Mouse (Mus musculus): Measurements from ENCODE around the gene Cox5a. TPM values are rescaled to one million over a fixed set of nuclear protein-coding genes. Genes with fewer than 3 reads are reported as not detected.

The Cox5a gene
- polyA plus RNA-seq, 1 experiment from 2014 or later = 673 TPM

DNA sequence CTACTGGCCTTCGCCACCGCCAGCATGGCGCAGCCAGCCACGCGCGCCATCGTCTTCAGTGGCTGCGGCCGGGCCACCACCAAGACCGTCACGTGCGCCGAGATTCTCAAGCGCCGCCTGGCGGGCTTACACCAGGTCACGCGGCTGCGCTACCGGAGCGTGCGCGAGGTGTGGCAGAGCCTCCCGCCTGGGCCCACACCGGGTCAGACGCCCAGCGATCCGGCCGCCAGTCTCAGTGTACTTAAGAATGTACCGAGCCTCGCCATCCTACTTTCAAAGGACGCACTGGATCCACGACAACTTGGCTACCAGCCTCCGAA, 16.7 kb upstream of the Cox5a start:
- peak overlapping the region; percentile 99 for H3K4me2 ChIP-seq
- H3K27me3 ChIP-seq = peaks cover 77% of the 10 kb centered on the region
- WGBS = 1% methylated on average over 34 of the region's 34 CpGs
- H3K27ac ChIP-seq = no peak overlapping the region
- ATAC-seq (replicated peaks; ENCODE audit: low FRiP score) = peak; percentile 63
- no peaks in the 10 kb centered on the region for H3K36me3 ChIP-seq
- peak overlapping the region; percentile 52 for H3K4me3 ChIP-seq (replicated peaks)
- H3K4me1 ChIP-seq = peaks cover 54% of the 10 kb centered on the region
- H3K9me3 ChIP-seq (replicated peaks) = no peaks in the 10 kb centered on the region
- H3K9ac ChIP-seq = peak overlapping the region; percentile 33; the same call in 1 of the 2 replicates

GRCm38 (mm10) chr9:57504891-57505290, 16.2 kb upstream of the Cox5a start:
- Histone ChIP-seq H3K4me1 (peaks cover 54% of the 10 kb centered on the region), H3K4me2 (peak overlapping the region; percentile 99), H3K36me3 (no peaks in the 10 kb centered on the region), H3K4me3 (replicated peaks) (peak overlapping the region; percentile 52), H3K9me3 (replicated peaks) (no peaks in the 10 kb centered on the region), H3K9ac (no peak overlapping the region), H3K27me3 (peaks cover 72% of the 10 kb centered on the region), H3K27ac (peak overlapping the region; percentile 2; the same call in 1 of the 2 replicates)
- ATAC-seq (replicated peaks; ENCODE audit: low FRiP score) = no peak
- 41% methylated on average over 10 of the region's 10 CpGs for WGBS

DNA sequence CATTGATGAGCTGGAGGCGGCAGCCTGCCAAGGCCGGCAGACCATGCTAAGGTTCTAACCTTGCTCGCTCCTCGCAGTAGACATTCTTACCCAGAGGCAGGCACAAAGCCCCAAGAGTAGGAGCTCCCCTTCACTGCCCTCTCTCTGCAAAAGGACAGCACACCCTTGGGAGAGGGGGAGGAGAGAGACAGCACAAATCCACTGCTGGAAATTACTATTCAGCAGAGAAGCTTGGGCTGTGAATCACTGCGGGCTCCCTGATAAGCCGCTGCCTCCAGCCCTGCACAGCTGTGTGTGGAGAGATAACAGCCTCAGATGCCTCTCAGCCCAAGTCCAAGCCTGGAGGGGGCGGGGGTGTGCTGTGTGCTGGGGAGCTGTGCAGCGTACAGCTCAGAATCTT, 15.4 kb upstream of the Cox5a start:
- Histone ChIP-seq H3K27me3 (peaks cover 64% of the 10 kb centered on the region), H3K4me3 (replicated peaks) (0 out of 2 replicates have a peak overlapping the region, but pooled peaks have one; percentile 3), H3K4me1 (peaks cover 54% of the 10 kb centered on the region), H3K9ac (no peak overlapping the region), H3K36me3 (no peaks in the 10 kb centered on the region), H3K4me2 (peak overlapping the region; percentile 27), H3K27ac (peak overlapping the region; percentile 2; the same call in 1 of the 2 replicates), H3K9me3 (replicated peaks) (no peaks in the 10 kb centered on the region)
- 10% methylated on average over 8 of the region's 8 CpGs for WGBS
- peak; percentile 67; the same call in 1 of the 2 replicates for ATAC-seq (replicated peaks; ENCODE audit: low FRiP score)

- no peaks in the 10 kb centered on the region for H3K36me3 ChIP-seq
- no peak for ATAC-seq (replicated peaks; ENCODE audit: low FRiP score)
- H3K4me2 ChIP-seq = no peak overlapping the region
- WGBS = 78% methylated on average over 2 of the region's 2 CpGs
- peaks cover 8% of the 10 kb centered on the region for H3K4me1 ChIP-seq
- peaks cover 15% of the 10 kb centered on the region for H3K27me3 ChIP-seq
- no peak overlapping the region for H3K4me3 ChIP-seq (replicated peaks)
- no peaks in the 10 kb centered on the region for H3K9me3 ChIP-seq (replicated peaks)
- no peak overlapping the region for H3K9ac ChIP-seq
- H3K27ac ChIP-seq = no peak overlapping the region
Measured at GRCm38 (mm10) chr9:57510577-57510976, 10.5 kb upstream of the Cox5a start.

- 7% methylated on average over 3 of the region's 3 CpGs for WGBS
- Histone ChIP-seq H3K27ac (no peak overlapping the region), H3K27me3 (no peaks in the 10 kb centered on the region), H3K4me2 (no peak overlapping the region), H3K9ac (no peak overlapping the region), H3K36me3 (no peaks in the 10 kb centered on the region), H3K9me3 (replicated peaks) (no peaks in the 10 kb centered on the region), H3K4me1 (peaks cover 2% of the 10 kb centered on the region), H3K4me3 (replicated peaks) (no peak overlapping the region)
- no peak for ATAC-seq (replicated peaks; ENCODE audit: low FRiP score)
Measured at GRCm38 (mm10) chr9:57517113-57517512, 4.0 kb upstream of the Cox5a start.

- 23% methylated on average over 16 of the region's 16 CpGs for WGBS
- peak overlapping the region; percentile 70 for H3K4me2 ChIP-seq
- peak overlapping the region; percentile 88 for H3K4me3 ChIP-seq (replicated peaks)
- H3K9ac ChIP-seq = peak overlapping the region; percentile 94; the same call in 1 of the 2 replicates
- H3K27ac ChIP-seq = peak overlapping the region; percentile 95
- ATAC-seq (replicated peaks; ENCODE audit: low FRiP score) = no peak
- no peaks in the 10 kb centered on the region for H3K9me3 ChIP-seq (replicated peaks)
- H3K27me3 ChIP-seq = no peaks in the 10 kb centered on the region
- H3K4me1 ChIP-seq = peaks cover 26% of the 10 kb centered on the region
- H3K36me3 ChIP-seq = no peaks in the 10 kb centered on the region
Measured at GRCm38 (mm10) chr9:57520375-57521055, 559 bp upstream of the Cox5a start.

GRCm38 (mm10) chr9:57522114-57522860, 1.2 kb downstream of the Cox5a start:
- Histone ChIP-seq H3K27ac (peak overlapping the region; percentile 95; the same call in 1 of the 2 replicates), H3K4me2 (peak overlapping the region; percentile 70), H3K9ac (peak overlapping the region; percentile 94), H3K36me3 (no peaks in the 10 kb centered on the region), H3K4me1 (peaks cover 32% of the 10 kb centered on the region), H3K4me3 (replicated peaks) (peak overlapping the region; percentile 88), H3K9me3 (replicated peaks) (no peaks in the 10 kb centered on the region), H3K27me3 (no peaks in the 10 kb centered on the region)
- WGBS = 37% methylated on average over 7 of the region's 7 CpGs
- ATAC-seq (replicated peaks; ENCODE audit: low FRiP score) = no peak

- no peaks in the 10 kb centered on the region for H3K9me3 ChIP-seq (replicated peaks)
- H3K9ac ChIP-seq = no peak overlapping the region
- no peak overlapping the region for H3K27ac ChIP-seq
- H3K27me3 ChIP-seq = no peaks in the 10 kb centered on the region
- no peaks in the 10 kb centered on the region for H3K36me3 ChIP-seq
- H3K4me1 ChIP-seq = peaks cover 32% of the 10 kb centered on the region
- ATAC-seq (replicated peaks; ENCODE audit: low FRiP score) = no peak
- peak overlapping the region; percentile 88 for H3K4me3 ChIP-seq (replicated peaks)
- WGBS = 72% methylated on average over 4 of the region's 4 CpGs
- H3K4me2 ChIP-seq = peak overlapping the region; percentile 70
Measured at GRCm38 (mm10) chr9:57522861-57523246, 1.8 kb downstream of the Cox5a start.

- no peak overlapping the region for H3K9ac ChIP-seq
- no peaks in the 10 kb centered on the region for H3K9me3 ChIP-seq (replicated peaks)
- H3K4me2 ChIP-seq = no peak overlapping the region
- H3K36me3 ChIP-seq = peaks cover 1% of the 10 kb centered on the region; the same call in 1 of the 2 replicates
- H3K27ac ChIP-seq = no peak overlapping the region
- no peak for ATAC-seq (replicated peaks; ENCODE audit: low FRiP score)
- no peaks in the 10 kb centered on the region for H3K27me3 ChIP-seq
- WGBS = 86% methylated on average over 1 of the region's 1 CpGs
- H3K4me3 ChIP-seq (replicated peaks) = no peak overlapping the region
- H3K4me1 ChIP-seq = peaks cover 32% of the 10 kb centered on the region
Measured at GRCm38 (mm10) chr9:57523754-57524153, 2.7 kb downstream of the Cox5a start.

DNA sequence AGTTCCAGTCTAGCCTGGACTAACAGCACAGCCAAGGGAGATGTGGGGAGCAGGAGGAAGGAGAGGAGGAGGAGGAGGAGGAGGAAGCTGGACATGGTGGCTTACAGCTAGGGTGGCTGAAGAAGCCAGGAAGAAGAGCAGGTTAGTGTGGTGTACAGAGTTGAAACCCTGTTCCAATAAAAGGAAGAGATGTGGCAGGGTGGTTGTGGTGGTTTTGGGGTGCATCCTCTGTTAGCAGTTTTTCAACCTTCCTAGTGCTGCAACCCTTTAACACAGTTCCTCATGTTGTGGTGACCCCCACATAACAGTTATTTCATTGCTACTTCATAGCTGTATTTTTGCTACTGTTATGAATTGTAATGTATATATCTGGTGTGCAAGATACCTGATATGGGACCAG, 3.4 kb downstream of the Cox5a start:
- Histone ChIP-seq H3K9ac (no peak overlapping the region), H3K4me3 (replicated peaks) (no peak overlapping the region), H3K27me3 (no peaks in the 10 kb centered on the region), H3K4me1 (peaks cover 32% of the 10 kb centered on the region), H3K4me2 (no peak overlapping the region), H3K9me3 (replicated peaks) (no peaks in the 10 kb centered on the region), H3K36me3 (peaks cover 8% of the 10 kb centered on the region; the same call in 1 of the 2 replicates), H3K27ac (no peak overlapping the region)
- ATAC-seq (replicated peaks; ENCODE audit: low FRiP score) = no peak

- H3K4me3 ChIP-seq (replicated peaks) = no peak overlapping the region
- H3K4me1 ChIP-seq = peaks cover 32% of the 10 kb centered on the region
- no peaks in the 10 kb centered on the region for H3K27me3 ChIP-seq
- H3K9me3 ChIP-seq (replicated peaks) = no peaks in the 10 kb centered on the region
- no peak overlapping the region for H3K27ac ChIP-seq
- H3K9ac ChIP-seq = no peak overlapping the region
- ATAC-seq (replicated peaks; ENCODE audit: low FRiP score) = no peak
- 63% methylated on average over 2 of the region's 2 CpGs for WGBS
- peaks cover 18% of the 10 kb centered on the region; the same call in 1 of the 2 replicates for H3K36me3 ChIP-seq
- no peak overlapping the region for H3K4me2 ChIP-seq
Measured at GRCm38 (mm10) chr9:57525516-57525915, 4.4 kb downstream of the Cox5a start.

DNA sequence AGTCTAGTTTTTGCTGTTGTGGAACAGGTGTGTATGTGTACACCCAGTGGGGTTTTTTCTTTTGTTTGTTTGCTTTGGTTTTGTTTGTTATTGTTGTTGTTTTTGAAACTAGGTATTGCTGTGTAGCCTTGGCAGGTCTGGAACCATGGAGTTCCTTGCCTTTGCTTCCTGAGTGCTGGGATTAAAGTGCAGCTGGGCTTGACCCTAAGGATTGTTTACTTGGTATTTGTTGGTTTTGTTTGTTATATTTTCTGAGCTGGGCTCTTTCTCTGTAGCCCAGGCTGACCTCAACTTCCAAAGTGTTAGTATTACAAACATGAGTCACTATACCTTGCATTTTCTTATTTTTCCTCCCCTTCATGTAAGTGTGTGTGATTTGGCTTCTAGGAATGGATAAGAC, 5.4 kb downstream of the Cox5a start:
- no peak overlapping the region for H3K4me2 ChIP-seq
- no peak for ATAC-seq (replicated peaks; ENCODE audit: low FRiP score)
- H3K9me3 ChIP-seq (replicated peaks) = no peaks in the 10 kb centered on the region
- no peak overlapping the region for H3K4me3 ChIP-seq (replicated peaks)
- H3K9ac ChIP-seq = no peak overlapping the region
- H3K4me1 ChIP-seq = peaks cover 32% of the 10 kb centered on the region
- peaks cover 26% of the 10 kb centered on the region; the same call in 1 of the 2 replicates for H3K36me3 ChIP-seq
- H3K27me3 ChIP-seq = no peaks in the 10 kb centered on the region
- no peak overlapping the region for H3K27ac ChIP-seq
